Mouse (Mus musculus): Measurements from ENCODE around the gene Gm45062. TPM values are rescaled to one million over a fixed set of nuclear protein-coding genes. Genes with fewer than 3 reads are reported as not detected.
"Not testable (repeated sequence)": the region's sequence is repeated elsewhere in the genome, so short reads cannot be mapped to it uniquely, and the experiment has no call there.

Gm45062 gene
- polyA plus RNA-seq, 1 experiment, result 5.4 TPM

- H3K4me3 ChIP-seq (ENCODE audit: insufficient read depth, low read length), result no peak overlapping the region
- H3K27ac ChIP-seq (ENCODE audit: insufficient read depth, low read length), result no peak overlapping the region
- no peaks in the 10 kb centered on the region for H3K4me1 ChIP-seq (ENCODE audit: control insufficient read depth, insufficient read depth, low read length)
- TF ChIP-seq POLR2A (IDR thresholded peaks at IDR 0.05; ENCODE audit: low read depth, low read length) (no peak), CTCF (IDR thresholded peaks at IDR 0.05; ENCODE audit: borderline replicate concordance, insufficient read depth, low read length) (no peak)
These were observed 277.7 kb downstream of the Gm45062 start for GRCm38 (mm10) chr6:8536944-8537343.

GRCm38 (mm10) chr6:8541531-8541930 is 282.3 kb downstream of the Gm45062 start:
- not testable (repeated sequence) for H3K27ac ChIP-seq (ENCODE audit: insufficient read depth, low read length); H3K4me3 ChIP-seq (ENCODE audit: insufficient read depth, low read length); H3K4me1 ChIP-seq (ENCODE audit: control insufficient read depth, insufficient read depth, low read length)

GRCm38 (mm10) chr6:8544822-8545221 is 285.6 kb downstream of the Gm45062 start:
- Histone ChIP-seq H3K27ac (ENCODE audit: insufficient read depth, low read length) (no peak overlapping the region), H3K4me1 (ENCODE audit: control insufficient read depth, insufficient read depth, low read length) (no peaks in the 10 kb centered on the region), H3K4me3 (ENCODE audit: insufficient read depth, low read length) (no peak overlapping the region)
- no peak for TF ChIP-seq POLR2A (IDR thresholded peaks at IDR 0.05; ENCODE audit: low read depth, low read length)
- no peak for TF ChIP-seq CTCF (IDR thresholded peaks at IDR 0.05; ENCODE audit: borderline replicate concordance, insufficient read depth, low read length)

- no peak overlapping the region for H3K4me3 ChIP-seq (ENCODE audit: insufficient read depth, low read length)
- no peak for TF ChIP-seq CTCF (IDR thresholded peaks at IDR 0.05; ENCODE audit: borderline replicate concordance, insufficient read depth, low read length)
- H3K27ac ChIP-seq (ENCODE audit: insufficient read depth, low read length), result no peak overlapping the region
- no peaks in the 10 kb centered on the region for H3K4me1 ChIP-seq (ENCODE audit: control insufficient read depth, insufficient read depth, low read length)
These were observed 286.5 kb downstream of the Gm45062 start for GRCm38 (mm10) chr6:8545780-8546179.

GRCm38 (mm10) chr6:8551155-8551554 is 291.9 kb downstream of the Gm45062 start:
- Histone ChIP-seq H3K4me3 (ENCODE audit: insufficient read depth, low read length) (no peak overlapping the region), H3K4me1 (ENCODE audit: control insufficient read depth, insufficient read depth, low read length) (no peaks in the 10 kb centered on the region), H3K27ac (ENCODE audit: insufficient read depth, low read length) (no peak overlapping the region)
- TF ChIP-seq CTCF (IDR thresholded peaks at IDR 0.05; ENCODE audit: borderline replicate concordance, insufficient read depth, low read length) (no peak), POLR2A (IDR thresholded peaks at IDR 0.05; ENCODE audit: low read depth, low read length) (no peak)

DNA sequence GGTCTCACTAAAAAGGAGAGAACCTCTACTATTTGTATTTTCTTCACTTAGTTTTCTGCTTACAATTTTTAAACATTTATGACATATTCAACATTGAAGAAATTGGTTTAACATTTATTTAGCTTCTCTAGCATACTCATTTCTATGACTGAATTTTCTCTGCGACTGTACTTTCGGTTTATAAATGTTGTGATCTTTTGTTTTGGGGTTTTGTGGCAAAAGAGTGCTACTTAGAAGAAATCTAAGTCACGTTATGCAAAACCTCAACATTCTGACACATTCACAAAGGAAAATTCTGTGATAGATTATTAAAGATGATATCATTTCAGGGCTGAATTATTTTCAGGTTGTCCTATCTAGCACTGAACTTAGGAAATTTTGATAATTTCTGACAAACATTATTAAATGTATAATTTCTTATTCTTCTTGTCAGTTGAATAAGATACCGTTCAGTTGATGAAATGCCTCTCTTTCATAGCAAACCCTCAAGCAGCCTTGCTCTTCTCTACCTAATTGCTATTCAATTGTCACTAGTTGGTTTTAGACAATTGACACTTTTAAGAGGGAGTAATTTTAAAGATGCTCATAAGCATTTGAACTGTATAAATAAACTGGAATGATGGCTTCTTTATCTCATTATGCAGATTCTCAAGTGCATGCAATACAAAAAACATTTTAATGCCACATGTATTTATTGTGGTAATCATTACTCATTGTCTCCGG is 297.8 kb downstream of the Gm45062 start:
- H3K27ac ChIP-seq (ENCODE audit: insufficient read depth, low read length), result no peak overlapping the region
- TF ChIP-seq POLR2A (IDR thresholded peaks at IDR 0.05; ENCODE audit: low read depth, low read length), result no peak
- TF ChIP-seq CTCF (IDR thresholded peaks at IDR 0.05; ENCODE audit: borderline replicate concordance, insufficient read depth, low read length), result no peak
- no peak overlapping the region for H3K4me3 ChIP-seq (ENCODE audit: insufficient read depth, low read length)
- H3K4me1 ChIP-seq (ENCODE audit: control insufficient read depth, insufficient read depth, low read length), result no peaks in the 10 kb centered on the region

DNA sequence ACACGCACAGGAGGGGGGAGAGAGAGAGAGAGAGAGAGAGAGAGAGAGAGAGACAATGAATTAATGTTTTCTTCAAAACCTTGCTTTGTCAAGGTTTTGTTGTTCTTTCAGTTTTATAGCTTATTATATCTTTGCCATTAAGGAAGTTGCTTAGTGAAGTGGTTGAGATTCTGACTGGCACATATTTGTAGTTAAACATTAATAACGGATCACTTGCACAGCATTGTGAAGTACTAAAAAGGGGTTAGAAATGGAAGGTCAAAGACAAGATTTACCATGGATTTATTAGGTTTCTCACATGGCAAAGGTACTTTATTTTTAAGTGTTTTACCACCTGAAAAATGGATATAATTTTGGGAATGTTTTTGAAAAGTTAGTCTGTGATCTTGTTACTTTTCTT is 301.4 kb downstream of the Gm45062 start:
- Histone ChIP-seq H3K4me3 (ENCODE audit: insufficient read depth, low read length) (no peak overlapping the region), H3K4me1 (ENCODE audit: control insufficient read depth, insufficient read depth, low read length) (no peaks in the 10 kb centered on the region), H3K27ac (ENCODE audit: insufficient read depth, low read length) (no peak overlapping the region)
- TF ChIP-seq CTCF (IDR thresholded peaks at IDR 0.05; ENCODE audit: borderline replicate concordance, insufficient read depth, low read length), result no peak
- TF ChIP-seq POLR2A (IDR thresholded peaks at IDR 0.05; ENCODE audit: low read depth, low read length), result no peak

DNA sequence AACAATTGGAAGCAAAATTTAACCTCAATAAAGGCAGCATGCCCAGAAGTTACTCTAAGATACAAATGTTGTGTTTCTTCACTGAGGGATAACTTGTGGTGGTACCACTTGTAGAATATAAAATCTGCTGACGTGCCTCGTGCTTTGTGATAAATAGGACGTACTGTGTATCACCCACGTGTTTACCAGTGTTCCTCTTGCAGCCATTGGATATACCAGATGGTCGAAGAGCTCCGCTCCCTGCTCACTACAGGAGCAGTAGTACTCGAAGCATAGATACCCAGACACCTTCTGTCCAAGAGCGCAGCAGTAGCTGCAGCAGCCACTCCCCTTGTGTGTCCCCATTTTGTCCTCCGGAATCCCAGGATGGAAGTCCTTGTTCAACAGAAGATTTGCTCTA is 323.1 kb downstream of the Gm45062 start:
- Histone ChIP-seq H3K4me1 (ENCODE audit: control insufficient read depth, insufficient read depth, low read length) (no peaks in the 10 kb centered on the region), H3K4me3 (ENCODE audit: insufficient read depth, low read length) (no peak overlapping the region), H3K27ac (ENCODE audit: insufficient read depth, low read length) (no peak overlapping the region)
- TF ChIP-seq CTCF (IDR thresholded peaks at IDR 0.05; ENCODE audit: borderline replicate concordance, insufficient read depth, low read length) (no peak), POLR2A (IDR thresholded peaks at IDR 0.05; ENCODE audit: low read depth, low read length) (no peak)

DNA sequence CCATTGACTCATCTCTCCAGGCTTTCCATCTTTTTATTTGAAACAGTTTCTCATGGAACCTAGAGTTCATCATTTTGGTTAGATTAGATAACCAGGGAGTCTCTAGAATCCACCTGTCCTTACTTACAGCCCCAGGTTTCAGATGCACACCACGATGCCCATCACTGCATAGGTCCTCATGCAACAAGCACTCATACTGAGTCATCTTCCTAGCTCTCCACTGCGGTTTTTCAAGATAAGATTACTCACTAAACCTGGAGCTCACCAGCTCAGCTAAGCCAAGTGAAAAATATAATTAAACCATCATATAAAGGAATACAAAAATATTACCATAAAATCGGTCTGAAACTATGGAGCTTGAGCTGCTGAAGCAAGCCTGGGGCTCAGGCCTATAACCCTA is 324.6 kb downstream of the Gm45062 start:
- H3K4me1 ChIP-seq (ENCODE audit: control insufficient read depth, insufficient read depth, low read length), result no peaks in the 10 kb centered on the region
- H3K4me3 ChIP-seq (ENCODE audit: insufficient read depth, low read length), result no peak overlapping the region
- TF ChIP-seq POLR2A (IDR thresholded peaks at IDR 0.05; ENCODE audit: low read depth, low read length), result no peak
- TF ChIP-seq CTCF (IDR thresholded peaks at IDR 0.05; ENCODE audit: borderline replicate concordance, insufficient read depth, low read length), result no peak
- H3K27ac ChIP-seq (ENCODE audit: insufficient read depth, low read length), result no peak overlapping the region

DNA sequence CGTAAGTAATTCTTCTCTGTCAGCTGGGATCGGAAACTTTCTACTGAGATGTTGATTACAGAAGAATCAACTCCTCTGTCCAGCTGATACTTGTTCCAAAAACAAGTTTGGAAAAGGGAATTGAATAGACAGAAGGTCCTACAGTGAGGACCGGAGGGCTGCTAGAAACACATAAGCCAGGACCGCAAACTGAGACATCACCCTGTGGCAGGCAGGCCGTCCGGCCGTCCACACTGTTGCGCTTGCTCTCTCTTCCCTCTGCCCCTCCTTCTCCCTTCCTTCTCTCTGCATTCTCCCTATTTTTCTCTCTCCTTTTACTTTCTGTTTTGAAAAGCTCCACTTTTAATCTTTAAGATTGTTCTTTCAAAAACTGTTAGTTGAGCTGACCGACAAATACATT is 332.4 kb downstream of the Gm45062 start:
- Histone ChIP-seq H3K4me1 (ENCODE audit: control insufficient read depth, insufficient read depth, low read length) (no peaks in the 10 kb centered on the region), H3K27ac (ENCODE audit: insufficient read depth, low read length) (no peak overlapping the region), H3K4me3 (ENCODE audit: insufficient read depth, low read length) (no peak overlapping the region)
- TF ChIP-seq CTCF (IDR thresholded peaks at IDR 0.05; ENCODE audit: borderline replicate concordance, insufficient read depth, low read length) (no peak), POLR2A (IDR thresholded peaks at IDR 0.05; ENCODE audit: low read depth, low read length) (no peak)

DNA sequence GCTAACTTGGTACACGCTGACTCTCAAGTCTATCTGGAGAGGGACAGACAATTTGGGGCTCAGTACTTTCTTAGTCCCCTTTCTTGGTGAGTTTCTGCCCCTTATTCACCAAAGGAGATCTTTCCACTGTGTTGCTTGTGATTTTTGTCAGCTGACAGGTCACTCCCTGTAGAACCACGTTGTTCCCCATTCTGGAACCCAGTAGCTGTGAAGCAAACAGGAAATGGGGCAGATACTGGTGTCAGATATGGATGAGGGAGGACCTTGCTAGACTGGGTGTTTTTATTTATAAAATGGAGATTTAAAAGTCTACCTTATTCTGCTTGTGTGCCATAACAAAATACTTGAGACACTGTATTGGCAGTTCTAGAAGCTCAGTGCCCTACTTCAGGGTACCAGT is 358.1 kb downstream of the Gm45062 start:
- Histone ChIP-seq H3K27ac (ENCODE audit: insufficient read depth, low read length) (no peak overlapping the region), H3K4me3 (ENCODE audit: insufficient read depth, low read length) (no peak overlapping the region), H3K4me1 (ENCODE audit: control insufficient read depth, insufficient read depth, low read length) (no peaks in the 10 kb centered on the region)
- no peak for TF ChIP-seq POLR2A (IDR thresholded peaks at IDR 0.05; ENCODE audit: low read depth, low read length)
- no peak for TF ChIP-seq CTCF (IDR thresholded peaks at IDR 0.05; ENCODE audit: borderline replicate concordance, insufficient read depth, low read length)

Measured in embryonic fibroblast, embryonic 13.5 days (primary cell).